Mouse (Mus musculus): ENCODE measurements at regions not wholly inside any gene's neighbourhood (a gene's known extent, or its start where the extent isn't known, plus 50 kb on each side); places are given as distances from the start of the nearest gene placed in this dataset.

DNA sequence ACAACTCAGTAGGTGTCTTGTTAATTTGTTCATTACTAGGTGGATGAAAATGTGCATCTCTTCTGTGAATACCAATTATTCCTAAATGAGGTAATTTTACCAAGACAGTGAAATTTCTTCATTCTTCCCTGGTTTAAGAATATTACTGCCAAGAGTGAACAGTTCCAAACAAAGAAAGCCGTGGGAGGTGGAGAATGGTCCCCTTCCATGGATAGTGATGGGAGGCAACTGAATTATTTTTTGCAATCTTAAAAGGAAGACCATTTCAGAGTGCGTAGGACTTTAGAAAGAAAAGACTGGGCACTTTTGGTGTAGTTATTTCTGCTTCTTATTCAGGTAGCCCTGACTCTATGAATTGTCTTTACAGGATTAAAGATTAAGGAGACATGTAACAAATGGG lies 2494.3 kb upstream of the Gm7489 start:
- no peak overlapping the region for H3K27ac ChIP-seq (ENCODE audit: insufficient read depth, low read length)
- no peaks in the 10 kb centered on the region for H3K36me3 ChIP-seq (ENCODE audit: control insufficient read depth, insufficient read depth, low read length, poor library complexity, severe bottlenecking)
- no peaks in the 10 kb centered on the region for H3K4me1 ChIP-seq (ENCODE audit: control insufficient read depth, insufficient read depth, low read length)
- TF ChIP-seq CTCF (IDR thresholded peaks at IDR 0.05; ENCODE audit: low read depth, low read length) (no peak), EP300 (IDR thresholded peaks at IDR 0.05; ENCODE audit: insufficient read depth, low read depth, low read length) (no peak), POLR2A (IDR thresholded peaks at IDR 0.05; ENCODE audit: insufficient read depth, low read length) (no peak)
- H3K4me3 ChIP-seq (ENCODE audit: low read depth, low read length) = no peak overlapping the region
- H3K9ac ChIP-seq (ENCODE audit: low read depth, poor library complexity, severe bottlenecking) = no peak overlapping the region
- H3K27me3 ChIP-seq (ENCODE audit: control insufficient read depth, insufficient read depth, low read length, poor library complexity, severe bottlenecking) = no peaks in the 10 kb centered on the region
- no peaks in the 10 kb centered on the region for H3K9me3 ChIP-seq (replicated peaks; ENCODE audit: control insufficient read depth, insufficient read depth, low read length, poor library complexity, severe bottlenecking)

DNA sequence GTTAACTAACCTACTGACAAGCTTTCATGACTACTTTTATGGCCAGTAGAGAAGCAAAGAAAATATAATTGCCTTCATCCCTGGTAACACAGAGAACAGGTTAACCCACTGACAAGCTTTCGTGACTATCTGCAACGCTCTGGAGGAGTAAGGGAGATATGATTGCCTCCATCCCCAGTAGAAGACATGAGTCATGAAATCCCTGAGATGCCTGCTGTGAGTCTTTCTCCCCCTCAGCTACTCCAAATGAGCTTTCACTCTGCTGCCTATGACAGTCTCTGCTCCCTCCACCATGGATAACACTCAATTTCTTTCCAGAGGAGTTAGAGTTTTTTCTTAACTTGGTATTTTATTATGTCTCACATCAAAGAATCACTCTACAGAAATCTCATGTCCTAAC lies 2493.4 kb upstream of the Gm7489 start:
- no peaks in the 10 kb centered on the region for H3K9me3 ChIP-seq (replicated peaks; ENCODE audit: control insufficient read depth, insufficient read depth, low read length, poor library complexity, severe bottlenecking)
- no peak overlapping the region for H3K27ac ChIP-seq (ENCODE audit: insufficient read depth, low read length)
- no peak overlapping the region for H3K4me3 ChIP-seq (ENCODE audit: low read depth, low read length)
- no peak overlapping the region for H3K9ac ChIP-seq (ENCODE audit: low read depth, poor library complexity, severe bottlenecking)
- no peaks in the 10 kb centered on the region for H3K36me3 ChIP-seq (ENCODE audit: control insufficient read depth, insufficient read depth, low read length, poor library complexity, severe bottlenecking)
- no peaks in the 10 kb centered on the region for H3K27me3 ChIP-seq (ENCODE audit: control insufficient read depth, insufficient read depth, low read length, poor library complexity, severe bottlenecking)
- H3K4me1 ChIP-seq (ENCODE audit: control insufficient read depth, insufficient read depth, low read length) = no peaks in the 10 kb centered on the region
- TF ChIP-seq EP300 (IDR thresholded peaks at IDR 0.05; ENCODE audit: insufficient read depth, low read depth, low read length) = no peak
- no peak for TF ChIP-seq CTCF (IDR thresholded peaks at IDR 0.05; ENCODE audit: low read depth, low read length)
- no peak for TF ChIP-seq POLR2A (IDR thresholded peaks at IDR 0.05; ENCODE audit: insufficient read depth, low read length)

DNA sequence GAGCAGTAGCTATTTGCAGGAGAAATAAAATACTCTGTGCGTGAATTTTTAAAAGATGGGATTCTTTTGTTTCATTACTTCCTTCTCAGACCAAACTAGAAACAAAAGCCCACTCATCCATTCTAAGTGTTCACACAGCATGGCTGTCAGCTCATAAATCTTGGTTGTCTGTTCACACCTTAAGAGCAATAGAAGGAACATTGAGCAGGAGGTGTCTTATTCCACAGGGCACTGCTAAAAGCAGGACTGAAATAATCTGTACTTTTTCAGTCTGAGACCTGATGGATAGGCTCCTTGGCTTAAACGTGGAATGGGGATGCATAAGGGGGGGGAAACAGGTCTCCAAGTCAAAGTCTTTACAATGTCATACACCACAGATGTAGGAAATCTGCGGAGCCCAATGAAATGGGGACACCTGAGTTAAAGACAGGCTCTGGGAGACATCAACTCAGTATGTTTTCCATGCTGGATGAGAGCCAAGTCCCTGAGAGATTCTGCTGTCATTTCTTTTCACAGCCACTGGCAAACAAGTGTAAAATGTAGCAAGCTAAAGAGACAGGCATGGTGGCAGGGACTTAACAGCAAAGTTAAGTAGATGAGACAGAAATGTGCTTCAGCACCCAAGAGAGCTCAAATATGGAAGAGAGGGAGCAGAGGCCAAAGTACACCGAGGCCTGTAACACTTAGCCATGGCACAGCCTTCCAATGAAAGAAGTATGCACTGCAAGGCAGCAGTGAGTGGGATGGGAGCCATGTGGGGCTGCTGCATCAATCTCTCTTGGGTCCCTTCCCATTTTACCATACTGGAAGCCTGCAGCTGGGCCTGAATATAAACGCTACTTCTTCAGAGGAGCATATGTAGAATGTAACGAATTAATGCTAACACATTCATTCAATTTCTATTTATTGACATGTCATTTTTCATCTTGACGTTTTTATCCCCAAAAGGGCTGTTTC lies 2492.0 kb upstream of the Gm7489 start:
- TF ChIP-seq CTCF (IDR thresholded peaks at IDR 0.05; ENCODE audit: low read depth, low read length) (no peak), EP300 (IDR thresholded peaks at IDR 0.05; ENCODE audit: insufficient read depth, low read depth, low read length) (no peak), POLR2A (IDR thresholded peaks at IDR 0.05; ENCODE audit: insufficient read depth, low read length) (no peak)
- Histone ChIP-seq H3K27me3 (ENCODE audit: control insufficient read depth, insufficient read depth, low read length, poor library complexity, severe bottlenecking) (no peaks in the 10 kb centered on the region), H3K9ac (ENCODE audit: low read depth, poor library complexity, severe bottlenecking) (no peak overlapping the region), H3K27ac (ENCODE audit: insufficient read depth, low read length) (no peak overlapping the region), H3K4me1 (ENCODE audit: control insufficient read depth, insufficient read depth, low read length) (no peaks in the 10 kb centered on the region), H3K9me3 (replicated peaks; ENCODE audit: control insufficient read depth, insufficient read depth, low read length, poor library complexity, severe bottlenecking) (no peaks in the 10 kb centered on the region), H3K36me3 (ENCODE audit: control insufficient read depth, insufficient read depth, low read length, poor library complexity, severe bottlenecking) (no peaks in the 10 kb centered on the region), H3K4me3 (ENCODE audit: low read depth, low read length) (no peak overlapping the region)

DNA sequence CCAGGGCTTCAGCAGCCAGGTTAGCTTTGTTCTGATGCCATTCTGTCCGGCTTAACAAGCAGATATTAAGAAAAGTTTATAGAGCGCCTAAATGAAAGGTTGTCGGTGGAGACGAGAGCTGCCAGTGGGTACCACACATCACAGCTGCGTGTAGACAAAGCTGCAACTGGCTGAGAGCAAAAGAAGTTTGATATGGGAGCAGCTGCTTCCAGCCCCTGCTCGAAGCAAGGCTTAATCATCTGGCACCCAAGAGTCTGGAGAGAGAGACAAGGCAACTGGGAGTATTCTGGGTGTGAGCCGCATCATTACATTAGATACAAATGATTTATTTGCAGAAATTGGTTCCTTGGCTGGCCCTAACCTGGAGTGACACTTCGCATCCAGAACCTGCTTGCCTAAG lies 2488.7 kb upstream of the Gm7489 start:
- no peaks in the 10 kb centered on the region for H3K4me1 ChIP-seq (ENCODE audit: control insufficient read depth, insufficient read depth, low read length)
- H3K9ac ChIP-seq (ENCODE audit: low read depth, poor library complexity, severe bottlenecking) = no peak overlapping the region
- H3K9me3 ChIP-seq (replicated peaks; ENCODE audit: control insufficient read depth, insufficient read depth, low read length, poor library complexity, severe bottlenecking) = no peaks in the 10 kb centered on the region
- no peaks in the 10 kb centered on the region for H3K36me3 ChIP-seq (ENCODE audit: control insufficient read depth, insufficient read depth, low read length, poor library complexity, severe bottlenecking)
- TF ChIP-seq EP300 (IDR thresholded peaks at IDR 0.05; ENCODE audit: insufficient read depth, low read depth, low read length) = no peak
- TF ChIP-seq POLR2A (IDR thresholded peaks at IDR 0.05; ENCODE audit: insufficient read depth, low read length) = no peak
- TF ChIP-seq CTCF (IDR thresholded peaks at IDR 0.05; ENCODE audit: low read depth, low read length) = no peak
- H3K4me3 ChIP-seq (ENCODE audit: low read depth, low read length) = no peak overlapping the region
- H3K27ac ChIP-seq (ENCODE audit: insufficient read depth, low read length) = no peak overlapping the region
- no peaks in the 10 kb centered on the region for H3K27me3 ChIP-seq (ENCODE audit: control insufficient read depth, insufficient read depth, low read length, poor library complexity, severe bottlenecking)

DNA sequence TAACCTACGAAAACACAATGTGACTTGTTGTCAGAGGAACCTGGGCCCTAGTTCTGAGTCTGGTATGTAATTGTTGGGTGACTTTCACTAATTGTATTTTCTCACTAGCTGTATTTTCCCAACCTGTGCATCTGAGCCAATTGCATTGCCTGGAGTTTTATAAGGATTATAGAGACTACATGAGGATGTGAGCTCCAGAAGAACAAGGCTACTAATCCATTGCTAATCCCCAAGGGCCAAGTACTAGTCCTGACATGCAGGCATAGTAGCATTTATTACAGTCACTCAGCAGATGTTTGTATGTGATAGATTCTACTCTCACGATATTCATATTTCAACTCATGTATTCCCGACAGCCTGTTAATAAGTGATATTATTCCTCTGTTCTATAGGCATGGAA lies 2481.1 kb upstream of the Gm7489 start:
- Histone ChIP-seq H3K36me3 (ENCODE audit: control insufficient read depth, insufficient read depth, low read length, poor library complexity, severe bottlenecking) (no peaks in the 10 kb centered on the region), H3K4me3 (ENCODE audit: low read depth, low read length) (no peak overlapping the region), H3K9ac (ENCODE audit: low read depth, poor library complexity, severe bottlenecking) (no peak overlapping the region), H3K9me3 (replicated peaks; ENCODE audit: control insufficient read depth, insufficient read depth, low read length, poor library complexity, severe bottlenecking) (no peaks in the 10 kb centered on the region), H3K27ac (ENCODE audit: insufficient read depth, low read length) (no peak overlapping the region), H3K4me1 (ENCODE audit: control insufficient read depth, insufficient read depth, low read length) (no peaks in the 10 kb centered on the region), H3K27me3 (ENCODE audit: control insufficient read depth, insufficient read depth, low read length, poor library complexity, severe bottlenecking) (no peaks in the 10 kb centered on the region)
- TF ChIP-seq CTCF (IDR thresholded peaks at IDR 0.05; ENCODE audit: low read depth, low read length) (no peak), POLR2A (IDR thresholded peaks at IDR 0.05; ENCODE audit: insufficient read depth, low read length) (no peak), EP300 (IDR thresholded peaks at IDR 0.05; ENCODE audit: insufficient read depth, low read depth, low read length) (no peak)

DNA sequence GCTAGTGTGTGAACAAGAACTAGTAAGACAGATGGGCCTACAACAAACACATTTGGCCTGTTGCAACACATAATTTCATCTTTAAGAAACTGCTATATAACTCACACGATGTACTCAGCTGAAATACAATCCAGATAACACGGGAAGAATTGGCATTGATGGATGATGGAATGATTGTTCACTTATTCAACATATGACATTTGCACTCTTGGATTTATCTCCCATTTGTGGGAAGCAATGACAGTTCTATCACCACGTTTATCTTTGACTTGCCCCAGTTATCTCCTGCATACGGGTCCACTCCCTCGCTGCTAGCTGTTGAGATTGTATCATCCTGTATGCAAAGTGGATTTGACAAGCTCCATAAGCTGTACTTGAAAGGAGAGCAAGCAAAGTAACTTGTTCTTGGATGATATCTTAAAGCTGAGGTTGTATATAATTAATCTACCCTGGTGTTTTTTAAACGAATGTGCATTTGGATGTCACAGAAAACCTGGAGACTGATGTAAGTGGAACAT lies 2474.9 kb upstream of the Gm7489 start:
- no peaks in the 10 kb centered on the region for H3K9me3 ChIP-seq (replicated peaks; ENCODE audit: control insufficient read depth, insufficient read depth, low read length, poor library complexity, severe bottlenecking)
- no peaks in the 10 kb centered on the region for H3K36me3 ChIP-seq (ENCODE audit: control insufficient read depth, insufficient read depth, low read length, poor library complexity, severe bottlenecking)
- H3K4me1 ChIP-seq (ENCODE audit: control insufficient read depth, insufficient read depth, low read length) = no peaks in the 10 kb centered on the region
- no peak overlapping the region for H3K4me3 ChIP-seq (ENCODE audit: low read depth, low read length)
- H3K27me3 ChIP-seq (ENCODE audit: control insufficient read depth, insufficient read depth, low read length, poor library complexity, severe bottlenecking) = no peaks in the 10 kb centered on the region
- no peak for TF ChIP-seq EP300 (IDR thresholded peaks at IDR 0.05; ENCODE audit: insufficient read depth, low read depth, low read length)
- TF ChIP-seq POLR2A (IDR thresholded peaks at IDR 0.05; ENCODE audit: insufficient read depth, low read length) = no peak
- TF ChIP-seq CTCF (IDR thresholded peaks at IDR 0.05; ENCODE audit: low read depth, low read length) = no peak
- H3K27ac ChIP-seq (ENCODE audit: insufficient read depth, low read length) = no peak overlapping the region
- no peak overlapping the region for H3K9ac ChIP-seq (ENCODE audit: low read depth, poor library complexity, severe bottlenecking)

Data from ES-Bruce4 (cell line).